Mouse (Mus musculus): Measurements from ENCODE around the gene Tmem199.
A peak's percentile ranks its signal among the peaks of the same experiment; 100 is the strongest.

Tmem199 gene

DNA sequence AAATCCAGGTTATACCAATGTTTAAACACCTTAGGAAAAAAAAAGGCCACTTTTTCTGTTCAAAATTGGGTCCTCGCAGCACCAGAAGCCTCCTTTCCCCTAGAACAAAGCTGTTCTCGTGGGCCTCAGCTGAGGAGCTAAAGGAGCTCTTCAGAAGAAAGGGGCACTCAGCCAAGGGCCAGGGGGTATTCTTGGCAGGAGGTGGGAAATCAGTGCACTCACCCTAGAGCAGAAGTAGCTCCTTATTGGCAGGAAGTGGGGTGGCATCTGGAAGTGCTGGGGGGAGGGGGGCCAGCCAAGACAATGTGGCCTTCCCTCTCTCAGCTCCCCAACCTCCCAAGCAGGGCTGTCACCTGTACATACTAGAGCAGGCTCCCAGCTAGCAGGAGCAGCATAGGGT is 12.9 kb upstream of the Tmem199 start:
- peak in 1 of 2 experiments; percentile 58 for DNase-seq (ENCODE audit: low spot score in 2 of 2)

DNA sequence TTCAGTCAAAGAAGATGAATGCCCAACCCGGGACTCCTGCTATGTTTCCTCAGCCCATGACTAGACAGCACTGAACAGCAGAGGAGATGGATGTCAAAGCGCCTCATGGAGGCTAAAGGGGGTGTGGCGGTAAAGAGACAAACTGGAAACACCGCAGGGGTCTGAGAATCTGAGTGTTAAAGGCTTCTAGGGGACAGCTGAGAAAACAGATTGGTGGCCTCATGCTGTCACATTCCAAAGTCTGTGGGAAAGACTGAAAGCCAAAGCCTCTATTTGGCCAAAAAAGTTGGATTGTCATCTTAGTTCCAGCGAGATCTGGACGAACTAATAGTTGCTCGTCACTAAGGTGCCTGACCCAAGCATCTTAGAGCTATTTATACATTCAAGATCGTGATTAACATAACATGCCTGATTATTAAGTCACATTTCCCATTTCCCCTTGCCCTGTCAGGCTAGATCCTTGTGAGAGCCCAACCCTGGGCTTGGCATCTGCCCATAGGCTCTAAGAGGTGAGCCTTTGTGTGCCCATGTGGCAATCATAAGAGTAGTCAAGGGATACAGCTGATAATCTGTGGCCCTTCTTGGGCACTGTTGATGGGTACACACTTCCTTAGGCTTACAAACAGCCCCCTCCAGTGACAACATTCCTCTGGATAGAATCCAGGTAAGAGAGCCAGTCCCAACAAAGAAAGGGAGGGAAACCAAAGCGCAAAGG is 11.4 kb upstream of the Tmem199 start:
- no peak for DNase-seq (ENCODE audit: low spot score in 2 of 2)

DNA sequence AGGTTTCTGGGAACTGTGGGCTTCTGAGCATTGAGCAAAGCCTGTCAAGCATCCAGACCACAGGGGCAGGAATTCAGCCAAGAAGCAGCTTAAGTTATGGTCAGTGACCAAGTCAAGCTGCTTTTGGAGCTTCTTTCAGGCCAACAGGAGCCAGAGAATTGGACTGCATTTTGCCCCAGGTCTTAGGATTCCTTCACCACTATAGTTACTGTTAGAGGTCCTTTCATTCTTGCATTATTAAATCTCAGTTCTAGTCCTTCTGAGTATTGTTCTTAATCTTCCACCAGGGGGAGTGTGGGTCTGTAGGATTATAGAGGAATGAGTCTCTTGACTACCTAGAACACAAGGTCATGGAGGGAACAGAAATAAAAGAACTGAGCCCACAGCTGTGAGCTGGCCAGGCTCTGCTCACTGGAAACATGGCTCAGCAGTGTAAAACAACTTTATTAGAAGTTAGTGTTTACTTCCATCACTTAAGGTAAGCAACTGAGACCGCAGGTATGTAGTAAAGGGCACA is 10.6 kb upstream of the Tmem199 start:
- DNase-seq (ENCODE audit: low spot score in 2 of 2), result no peak

DNA sequence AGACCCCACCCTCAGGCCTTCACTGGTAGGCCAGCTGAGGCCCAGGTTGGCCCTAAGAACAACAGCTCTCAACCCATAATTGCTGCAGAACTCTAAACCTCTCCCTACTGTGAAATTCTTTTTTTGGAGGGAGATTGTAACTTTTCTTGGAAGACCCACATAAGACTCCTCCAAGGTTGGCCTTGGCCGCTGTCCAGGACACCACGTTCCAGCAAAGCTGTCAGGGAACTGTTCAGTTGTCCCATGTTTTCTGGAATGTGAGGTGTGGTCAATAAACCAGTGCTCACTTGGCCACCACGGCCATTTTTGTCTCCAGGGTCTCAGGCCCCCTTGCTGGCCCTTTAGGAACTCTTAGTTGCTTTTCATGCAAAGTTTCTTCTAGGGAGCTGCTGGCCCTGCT is 9.9 kb upstream of the Tmem199 start:
- no peak for DNase-seq (ENCODE audit: low spot score in 2 of 2)

DNA sequence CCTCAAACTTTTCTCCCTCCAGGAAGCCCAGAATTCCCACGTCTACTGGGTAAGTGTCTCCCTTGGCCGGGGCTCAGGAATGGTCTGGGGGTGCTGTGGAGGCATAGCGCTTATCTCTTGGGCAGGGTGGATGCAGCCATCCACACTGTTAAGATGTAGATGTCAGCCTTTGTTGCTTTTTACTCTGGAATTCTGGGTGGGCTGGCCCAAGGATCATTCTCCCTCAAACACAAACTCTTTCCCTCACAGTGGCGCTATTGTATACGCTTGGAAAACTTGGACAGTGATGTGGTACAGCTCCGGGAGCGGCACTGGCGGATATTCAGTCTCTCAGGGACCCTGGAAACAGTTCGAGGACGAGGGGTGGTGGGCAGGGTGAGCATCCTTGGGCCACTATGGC is 7.0 kb upstream of the Tmem199 start:
- DNase-seq (ENCODE audit: low spot score in 2 of 2), result no peak

DNA sequence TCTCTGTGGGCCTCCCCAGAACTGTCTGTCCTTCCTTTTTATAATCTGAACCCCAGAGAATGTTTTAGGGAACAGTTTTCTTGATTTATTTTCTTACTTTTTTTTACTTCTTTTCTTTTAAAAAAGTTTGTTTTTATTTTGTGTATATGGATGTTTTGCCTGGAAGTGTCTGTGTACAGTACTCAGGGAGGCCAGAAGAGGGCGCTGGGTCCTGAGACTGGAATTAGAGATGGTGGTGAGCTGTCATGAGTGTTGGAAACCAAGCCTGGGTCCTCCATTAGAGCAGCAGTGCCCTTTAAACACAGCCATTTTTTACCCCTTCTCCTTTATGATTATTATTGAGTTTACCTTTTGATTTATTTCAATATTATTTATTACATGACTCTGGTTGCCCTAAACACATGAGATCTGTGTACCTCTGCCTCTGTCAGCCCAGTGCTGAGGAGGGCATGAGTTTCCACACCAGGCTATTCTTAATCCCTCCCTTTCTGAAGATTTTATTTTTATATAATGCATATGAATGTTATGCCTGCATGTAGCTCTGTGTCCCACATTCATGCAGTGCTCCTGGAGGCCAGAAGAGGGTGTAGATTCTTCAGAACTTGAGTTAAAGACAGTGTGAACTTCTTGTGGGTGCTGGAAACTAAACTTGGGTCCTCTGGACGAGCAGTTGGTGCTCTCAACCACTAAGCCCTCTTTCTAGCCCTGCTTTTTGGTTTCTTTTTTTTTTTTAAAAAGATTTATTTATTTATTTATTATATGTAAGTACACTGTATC is 3.8 kb upstream of the Tmem199 start:
- peak in 1 of 2 experiments; percentile 13 for DNase-seq (ENCODE audit: low spot score in 2 of 2)

DNA sequence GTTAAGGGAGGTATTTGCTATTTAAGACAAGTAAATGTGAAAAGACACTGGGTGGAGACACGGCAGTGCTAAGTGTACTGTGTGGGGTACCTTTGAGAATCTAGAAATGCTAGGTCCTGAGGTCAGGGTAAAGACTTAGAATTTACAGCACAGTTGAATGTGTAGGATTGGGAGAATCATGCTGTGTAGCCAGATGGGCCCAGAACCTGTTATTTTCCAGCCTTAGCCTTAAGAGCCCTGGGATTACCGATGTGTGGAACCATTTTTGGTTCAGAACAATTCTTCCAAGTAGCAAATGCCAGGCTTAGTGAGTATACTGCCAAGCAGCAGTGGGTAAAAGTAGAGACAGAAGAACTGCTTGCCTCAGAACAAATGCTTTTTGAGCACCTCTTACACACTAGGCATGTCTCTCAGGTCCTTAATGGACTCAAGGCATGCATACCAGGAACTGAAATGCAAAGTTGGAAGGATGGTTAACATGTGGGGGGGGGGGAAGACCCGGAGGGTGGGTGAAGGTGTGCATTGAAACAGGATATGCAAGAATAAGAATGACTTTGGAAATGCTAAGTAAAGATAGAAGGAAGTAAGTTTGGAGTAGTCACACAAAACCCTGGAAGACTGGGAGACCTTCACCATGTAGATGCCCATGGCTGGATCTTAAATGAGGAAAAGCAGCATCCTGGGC is 1.3 kb upstream of the Tmem199 start:
- no peak for DNase-seq (ENCODE audit: low spot score in 2 of 2)

DNA sequence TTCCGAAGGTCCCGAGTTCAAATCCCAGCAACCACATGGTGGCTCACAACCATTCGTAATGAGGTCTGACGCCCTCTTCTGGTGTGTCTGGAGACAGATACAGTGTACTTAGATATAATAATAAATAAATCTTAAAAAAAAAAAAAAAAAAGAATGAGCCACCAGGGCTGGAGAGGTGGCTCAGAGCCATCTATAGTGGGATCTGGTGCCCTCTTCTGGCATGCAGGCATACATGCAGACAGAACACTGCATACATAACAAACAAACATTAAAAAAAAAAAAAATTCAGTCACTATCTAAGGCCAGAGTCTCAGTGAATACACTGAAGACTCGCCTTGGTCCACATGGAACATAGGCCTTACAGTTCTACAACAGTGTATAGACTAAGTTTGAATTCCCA is 2.8 kb downstream of the Tmem199 start:
- DNase-seq (ENCODE audit: low spot score in 2 of 2), result peak in 1 of 2 experiments; percentile 32

DNA sequence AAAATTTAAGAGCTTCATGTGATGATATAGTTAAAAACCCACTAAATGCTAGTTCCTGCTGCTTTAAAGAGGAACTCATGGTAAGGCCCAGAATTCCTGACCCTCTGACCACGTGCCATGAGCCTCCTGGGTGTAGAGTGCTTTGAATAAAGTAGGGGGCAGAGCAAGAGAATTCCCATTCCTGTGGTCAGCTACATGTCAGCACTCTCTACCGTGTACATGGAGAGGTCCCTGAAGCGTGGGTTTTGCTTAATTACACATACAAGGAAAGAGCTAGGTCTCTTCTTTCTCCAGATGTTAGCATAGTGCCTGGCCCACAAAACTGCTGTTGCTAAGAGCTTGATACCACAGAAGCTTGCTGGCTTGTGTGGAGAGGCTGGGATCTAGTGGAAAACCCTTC is 6.5 kb downstream of the Tmem199 start:
- no peak for DNase-seq (ENCODE audit: low spot score in 2 of 2)

DNA sequence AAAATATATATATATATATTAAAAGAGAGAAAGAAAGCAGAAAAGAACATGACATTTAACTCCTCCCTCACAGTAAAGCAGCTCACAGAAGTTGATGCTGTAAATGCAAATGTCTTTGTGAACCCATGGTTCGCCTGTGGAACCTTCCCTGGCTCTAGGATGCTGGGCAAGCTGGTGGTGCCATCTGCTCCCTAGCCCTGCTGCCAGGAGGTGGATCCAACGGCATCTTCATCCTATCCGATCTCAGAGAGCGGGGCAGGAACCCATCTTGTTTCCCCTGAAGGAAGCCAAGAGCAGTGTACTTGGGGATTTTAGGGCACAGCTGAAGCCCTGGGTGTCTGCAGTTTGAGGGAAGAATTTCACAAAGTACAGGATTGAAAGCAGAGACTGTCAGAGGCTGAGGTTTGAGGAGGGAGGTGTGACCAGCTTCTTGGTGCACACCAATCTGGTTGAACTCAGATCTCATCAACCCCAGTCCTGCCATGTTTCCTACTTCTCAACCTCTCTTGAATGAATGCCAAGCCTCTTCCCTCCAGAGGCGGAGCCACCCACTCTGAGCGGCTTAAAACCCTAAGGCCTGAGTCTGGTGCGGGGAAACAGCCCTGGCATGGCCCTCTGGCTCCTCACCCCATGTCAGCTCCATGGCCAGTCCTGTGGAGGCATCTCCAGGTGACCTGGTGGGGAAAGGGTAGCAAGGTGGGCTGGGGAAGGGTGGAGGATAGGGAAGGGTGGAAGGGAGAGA is 8.9 kb downstream of the Tmem199 start, which contains the start of gene Sebox:
Gene Sebox (plus strand): TSS at position 539 of the 742 bp plus-strand sequence.
- peak in 1 of 2 experiments; percentile 56 for DNase-seq (ENCODE audit: low spot score in 2 of 2)

DNA sequence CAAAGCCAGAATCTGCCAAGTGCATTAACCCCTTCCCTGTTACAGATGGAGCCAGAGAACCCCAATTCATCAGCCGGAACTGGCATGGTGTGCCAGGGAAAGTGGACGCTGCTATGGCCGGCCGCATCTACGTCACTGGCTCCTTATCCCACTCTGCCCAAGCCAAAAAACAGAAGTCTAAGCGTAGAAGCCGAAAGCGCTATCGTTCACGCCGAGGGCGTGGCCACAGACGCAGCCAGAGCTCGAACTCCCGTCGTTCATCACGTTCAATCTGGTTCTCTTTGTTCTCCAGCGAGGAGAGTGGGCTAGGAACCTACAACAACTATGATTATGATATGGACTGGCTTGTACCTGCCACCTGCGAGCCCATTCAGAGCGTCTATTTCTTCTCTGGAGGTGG is 10.4 kb downstream of the Tmem199 start:
- no peak for DNase-seq (ENCODE audit: low spot score in 2 of 2)

DNA sequence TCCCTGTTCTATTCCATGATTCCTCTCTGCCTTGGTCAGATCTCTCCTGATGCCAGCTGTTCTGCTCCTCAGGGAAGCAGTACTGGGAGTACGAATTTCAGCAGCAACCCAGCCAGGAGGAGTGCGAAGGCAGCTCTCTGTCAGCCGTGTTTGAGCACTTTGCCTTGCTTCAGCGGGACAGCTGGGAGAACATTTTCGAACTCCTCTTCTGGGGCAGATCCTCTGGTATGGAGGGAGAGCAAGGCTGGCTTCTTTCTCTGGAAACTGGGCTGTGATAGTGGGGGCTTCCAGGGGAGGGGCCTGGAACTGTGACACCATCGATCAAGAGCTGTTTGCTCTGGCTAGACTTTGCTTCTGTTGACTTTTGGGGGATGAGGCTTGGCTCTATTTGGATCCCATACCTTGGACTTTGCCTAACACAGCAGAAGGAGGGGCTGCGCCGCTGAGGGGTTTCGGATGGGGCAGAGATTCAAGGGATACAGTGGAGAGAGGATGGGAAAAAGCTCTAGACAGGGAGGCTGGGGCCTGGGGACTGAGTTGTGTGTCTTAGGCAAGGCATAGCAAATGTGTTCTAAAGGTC is 11.3 kb downstream of the Tmem199 start:
- DNase-seq (ENCODE audit: low spot score in 2 of 2), result no peak

DNA sequence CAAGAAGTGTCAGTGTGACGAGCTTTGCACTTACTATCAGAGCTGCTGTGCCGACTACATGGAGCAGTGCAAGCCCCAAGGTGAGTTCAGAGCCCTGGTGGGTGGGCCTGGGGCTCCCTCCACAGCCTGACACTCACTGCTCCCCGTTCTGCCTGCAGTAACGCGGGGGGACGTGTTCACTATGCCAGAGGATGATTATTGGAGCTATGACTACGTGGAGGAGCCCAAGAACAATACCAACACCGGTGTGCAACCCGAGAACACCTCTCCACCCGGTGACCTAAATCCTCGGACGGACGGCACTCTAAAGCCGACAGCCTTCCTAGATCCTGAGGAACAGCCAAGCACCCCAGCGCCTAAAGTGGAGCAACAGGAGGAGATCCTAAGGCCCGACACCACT is 12.4 kb downstream of the Tmem199 start:
- no peak for DNase-seq (ENCODE audit: low spot score in 2 of 2)

DNA sequence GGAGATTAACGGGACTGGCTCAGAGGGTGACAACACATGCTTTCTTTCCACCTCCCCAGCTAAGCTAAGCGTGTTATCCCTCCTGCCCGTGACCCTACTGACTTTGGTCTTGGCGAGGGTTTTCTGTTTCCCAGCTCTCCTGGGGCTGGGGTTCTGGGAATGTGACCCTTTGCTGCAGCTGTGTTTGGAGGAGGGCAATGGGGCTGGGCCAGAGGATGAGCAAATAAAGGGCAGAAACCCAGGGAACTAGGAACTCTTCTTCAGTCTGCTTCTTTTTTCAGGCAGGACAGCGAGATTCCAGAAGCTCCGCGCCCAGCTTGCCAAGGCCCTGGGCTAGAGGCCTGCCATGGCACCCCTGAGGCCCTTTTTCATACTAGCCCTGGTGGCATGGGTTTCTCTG is 13.0 kb downstream of the Tmem199 start, which contains the start of gene Vtn:
Gene Vtn (plus strand): TSS at position 88 of the 400 bp plus-strand sequence.
- DNase-seq (ENCODE audit: low spot score in 2 of 2), result no peak

DNA sequence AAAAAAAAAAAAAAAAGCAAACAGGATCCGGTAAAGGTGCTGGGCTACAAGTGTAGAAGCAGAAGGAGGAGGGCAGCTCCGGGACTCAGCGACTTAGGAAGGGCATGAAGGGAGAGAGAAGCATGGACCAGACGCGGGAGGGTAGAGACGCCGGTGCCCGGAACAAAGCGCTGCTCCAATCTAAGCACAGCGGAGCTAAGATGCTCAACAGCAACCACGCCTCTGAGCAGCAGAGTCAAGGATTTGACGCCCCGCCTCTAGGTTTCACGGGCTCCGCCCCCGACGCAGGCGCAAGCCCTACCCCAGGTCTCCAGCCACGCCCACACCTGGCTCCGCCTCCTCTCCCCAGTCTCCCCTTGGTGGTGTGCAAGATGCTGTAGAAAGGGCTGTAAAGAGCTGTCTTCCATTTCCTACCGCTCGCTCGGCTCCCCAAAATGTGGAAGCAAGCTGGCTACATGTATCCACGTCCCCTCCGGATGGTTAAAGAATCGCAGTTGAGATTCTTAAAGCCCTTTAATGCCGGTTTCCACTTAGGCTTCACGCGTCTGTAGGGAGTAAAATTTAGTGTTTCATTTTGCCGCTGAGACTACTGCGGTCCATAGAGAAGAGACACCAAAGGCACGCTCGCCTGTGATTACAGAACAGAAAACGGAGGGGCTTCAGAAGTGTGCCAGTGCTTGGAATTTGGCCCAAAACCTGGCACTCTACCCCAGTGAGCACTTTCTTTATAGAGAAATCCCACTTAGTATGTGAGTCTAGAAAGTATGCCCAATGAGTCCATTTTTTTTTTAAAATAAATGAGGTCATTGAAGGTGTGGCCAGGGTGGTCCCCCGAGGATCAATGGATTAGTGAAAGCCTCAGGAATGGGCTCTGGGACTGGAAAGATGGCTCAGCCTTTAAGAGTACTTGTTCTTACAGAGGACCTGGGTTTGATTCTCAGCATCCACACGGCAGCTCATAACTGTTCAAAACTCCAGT is 14.1 kb downstream of the Tmem199 start, which contains the start of gene Sarm1:
Gene Sarm1 (minus strand): TSS at position 211 of the 979 bp plus-strand sequence.
- peak; percentile 81 to 93 for DNase-seq (ENCODE audit: low spot score in 2 of 2)

DNA sequence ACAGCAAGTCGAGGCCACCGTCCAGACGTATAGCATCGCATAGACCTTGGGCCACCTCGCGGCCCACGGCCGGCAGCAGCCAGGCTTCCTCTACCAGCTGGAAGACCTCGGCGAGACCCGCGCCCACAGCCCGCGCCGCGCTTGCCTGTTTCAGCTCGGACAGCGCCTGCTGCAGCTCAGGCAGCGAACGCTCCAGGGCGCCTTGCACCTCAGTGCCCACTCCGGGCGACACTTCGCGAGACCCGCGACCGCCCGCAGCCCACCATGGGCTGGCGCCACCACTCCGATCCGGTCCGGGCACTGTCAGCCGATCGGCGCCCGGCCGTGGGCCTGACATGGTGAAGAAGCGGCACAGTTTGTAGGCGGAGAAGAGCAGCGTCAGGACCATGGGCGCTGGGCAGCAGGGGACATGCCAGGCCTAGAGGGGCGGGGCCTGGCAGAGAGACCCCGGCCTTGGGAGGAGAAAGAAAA is 14.9 kb downstream of the Tmem199 start:
- DNase-seq (ENCODE audit: low spot score in 2 of 2), result peak in 1 of 2 experiments; percentile 67

DNA sequence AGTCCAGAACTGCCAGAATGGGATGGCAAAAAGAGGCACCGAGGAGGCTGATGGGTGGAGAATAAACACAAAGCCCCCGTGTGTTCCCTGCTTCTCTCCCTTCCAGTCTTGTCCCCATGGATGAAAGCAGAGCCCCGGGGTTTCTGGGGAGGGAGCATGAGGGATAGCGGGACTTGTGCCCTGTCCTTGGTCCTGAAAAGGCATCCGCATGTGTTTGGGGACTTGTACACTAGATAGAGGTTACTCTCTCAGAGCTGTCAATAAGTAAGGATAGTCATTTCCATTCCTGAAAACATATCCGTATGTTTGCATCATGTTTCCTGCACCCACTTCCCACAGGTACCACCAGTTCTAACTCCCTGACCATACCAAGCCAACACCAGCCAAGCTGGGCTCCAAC is 16.1 kb downstream of the Tmem199 start:
- no peak for DNase-seq (ENCODE audit: low spot score in 2 of 2)

DNA sequence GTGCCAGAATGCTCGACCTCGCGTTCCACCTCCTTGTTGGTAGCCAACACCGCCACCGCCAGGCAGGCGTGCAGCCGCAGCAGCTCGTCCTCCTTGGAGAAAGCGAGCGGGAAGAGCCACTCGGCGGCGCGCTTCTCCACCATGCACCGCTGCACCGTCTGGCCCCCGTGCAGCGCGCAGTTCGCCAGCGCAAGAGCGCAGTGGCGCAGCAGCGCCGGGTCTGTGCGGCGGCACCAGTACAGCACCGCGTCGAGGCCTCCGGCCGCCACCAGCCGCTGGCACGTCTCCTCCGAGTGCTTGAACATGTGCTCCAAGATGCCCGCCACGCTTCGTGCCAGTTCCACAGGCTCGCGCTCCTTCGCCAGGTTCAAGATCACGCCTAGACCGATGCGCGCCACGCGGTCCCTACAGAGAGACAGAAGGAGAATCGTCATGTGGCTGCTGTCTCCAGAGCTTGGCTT is 21.2 kb downstream of the Tmem199 start:
- peak in 1 of 2 experiments; percentile 67 for DNase-seq (ENCODE audit: low spot score in 2 of 2)

DNA sequence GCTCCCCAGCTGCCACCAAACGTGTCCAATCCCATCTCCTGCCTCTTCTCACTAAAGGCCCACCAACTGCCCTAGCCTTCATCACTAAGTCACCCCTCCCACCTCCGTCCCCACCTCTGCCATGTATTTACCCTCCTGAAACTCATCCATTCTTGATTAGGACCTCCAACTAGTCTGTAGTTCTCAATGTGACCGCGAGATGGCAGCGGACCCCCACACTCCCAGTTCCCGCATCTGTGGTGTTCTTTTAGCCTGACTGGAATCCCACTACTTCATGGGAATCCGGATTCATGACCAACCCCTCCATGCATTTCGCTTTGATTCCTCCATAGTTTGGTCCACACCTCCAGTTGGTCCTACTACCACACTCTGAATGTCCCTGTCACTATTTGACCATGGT is 23.8 kb downstream of the Tmem199 start:
- DNase-seq (ENCODE audit: low spot score in 2 of 2), result peak; percentile 74 to 85

DNA sequence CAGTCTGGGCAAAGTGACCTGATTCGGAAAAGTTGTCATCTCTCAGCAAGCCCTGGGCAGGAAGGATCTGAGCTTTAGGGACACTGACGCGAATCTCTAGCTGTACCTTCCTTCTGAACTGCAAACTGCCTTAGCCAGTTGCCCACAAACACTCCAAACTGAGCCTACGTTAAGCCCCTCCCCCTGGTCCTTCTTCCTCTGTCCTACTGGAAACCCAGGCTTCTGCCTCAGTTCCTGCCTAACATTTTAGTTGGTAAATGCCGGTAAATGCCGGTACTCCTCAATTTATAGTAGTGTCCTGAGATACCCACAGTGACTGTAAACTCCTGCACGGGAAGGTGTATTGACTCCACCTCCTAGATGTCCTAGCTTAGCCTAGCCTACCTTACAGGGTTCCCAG is 28.3 kb downstream of the Tmem199 start:
- DNase-seq (ENCODE audit: low spot score in 2 of 2), result no peak

All from cerebellum, postnatal 4 days (tissue).